Mouse (Mus musculus) embryo, embryonic 11 days (tissue): ENCODE data around the gene Pld4.

Experiments
- DNase-seq: peaks from one replicate; pipeline ENCODE4 v3.0.0-alpha.2; 2015

Gene Pld4

GRCm38 (mm10) chr12:112768166-112768565 is 7.7 kb downstream of the Pld4 start:
- DNase-seq = no peak

DNA sequence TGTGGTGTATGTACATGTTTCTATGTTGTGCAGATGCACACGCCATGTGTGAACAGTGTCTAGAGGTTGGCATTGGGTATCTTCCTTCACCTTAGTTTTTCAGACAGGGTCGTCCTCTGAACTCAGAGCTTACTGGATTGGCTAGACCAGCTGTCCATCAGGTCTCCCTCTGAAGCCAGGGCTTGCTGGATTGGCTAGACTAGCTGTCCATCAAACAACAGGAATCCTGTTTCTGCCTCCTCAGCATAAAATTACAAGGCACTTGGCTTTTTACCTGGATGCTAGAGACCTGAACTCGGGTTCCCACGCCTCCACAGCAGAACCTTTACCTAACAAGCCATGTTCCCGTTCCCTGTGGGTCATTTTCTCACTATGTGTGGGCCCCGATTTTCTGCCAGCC is 8.6 kb downstream of the Pld4 start:
- peak; percentile 37 for DNase-seq

DNA sequence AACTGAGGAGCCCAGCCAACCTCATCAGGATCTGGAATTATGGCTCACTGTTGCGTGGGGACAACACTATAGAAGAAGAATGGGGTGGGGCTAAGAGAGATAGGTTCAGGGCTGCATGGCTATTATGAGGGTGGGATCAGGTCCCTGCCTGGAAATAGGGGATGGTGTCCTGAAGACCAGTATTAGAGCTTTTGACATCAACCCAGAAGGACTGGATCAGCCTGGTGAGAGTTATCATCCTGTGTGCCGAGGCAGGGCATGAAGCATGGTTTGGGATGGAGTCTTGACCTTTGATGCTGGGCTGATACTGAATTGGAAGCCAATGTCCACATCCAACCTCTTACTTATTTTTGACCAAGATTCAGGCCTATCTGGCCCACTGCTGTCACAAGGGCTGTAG is 9.3 kb downstream of the Pld4 start:
- DNase-seq = no peak

- DNase-seq = no peak
Observed at GRCm38 (mm10) chr12:112770396-112770795, 9.9 kb downstream of the Pld4 start.

DNA sequence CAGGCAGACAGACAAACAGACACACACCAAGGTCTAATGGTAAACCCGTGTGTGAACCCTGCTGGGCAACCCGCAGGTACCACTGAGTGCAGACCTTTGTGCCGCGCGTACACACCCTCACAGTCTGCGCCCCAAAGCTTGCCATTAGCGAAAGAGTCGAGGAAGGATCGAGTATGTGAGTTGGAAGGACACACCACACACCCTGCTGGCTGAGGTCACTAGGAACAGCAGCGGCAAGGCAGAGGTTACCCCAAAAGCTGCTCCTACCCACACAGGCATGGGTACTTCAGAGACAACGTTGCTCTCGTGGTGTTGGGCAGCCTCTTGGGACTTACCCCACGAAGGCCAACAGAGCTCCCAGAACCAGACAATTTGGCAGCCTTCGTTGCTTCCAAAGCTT is 11.9 kb downstream of the Pld4 start:
- DNase-seq = no peak

DNA sequence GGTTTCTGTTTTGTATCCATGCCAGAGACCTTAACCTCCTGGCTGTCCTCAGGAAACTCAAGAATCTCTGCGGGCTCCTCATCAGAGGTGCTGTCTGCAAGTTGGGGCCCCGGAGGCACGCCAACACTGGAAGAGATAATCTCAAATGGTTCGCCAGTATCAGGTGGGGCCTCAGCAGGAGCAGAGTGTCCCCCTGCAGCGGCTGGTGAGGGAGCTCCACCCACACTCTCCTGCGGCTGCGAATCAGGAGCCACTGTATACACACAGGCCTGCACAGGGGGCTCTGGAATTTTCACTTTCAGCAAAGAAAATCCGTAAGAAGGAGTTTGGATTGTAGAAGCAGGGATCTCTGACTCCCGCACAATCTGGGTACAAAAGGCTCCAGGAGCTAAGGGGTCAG is 12.9 kb downstream of the Pld4 start:
- no peak for DNase-seq

DNA sequence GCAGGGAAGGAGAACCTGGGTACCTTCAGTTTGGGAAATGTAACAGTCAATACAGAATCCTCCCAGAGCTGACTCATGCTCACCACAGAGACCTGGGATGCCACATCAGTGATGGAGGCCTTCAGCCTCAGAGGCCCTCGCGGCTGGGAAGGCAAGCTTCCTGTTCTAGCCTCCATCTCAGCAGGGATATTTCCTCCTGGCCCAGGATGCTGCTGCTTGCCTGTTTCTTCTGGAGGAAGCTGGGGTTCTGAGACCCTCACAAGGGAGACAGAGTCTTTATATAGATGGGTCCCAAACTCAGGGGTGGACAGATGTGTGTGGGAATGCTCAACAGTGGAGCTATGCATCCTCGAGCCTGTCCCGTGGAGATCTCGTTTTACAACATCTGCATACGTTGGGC is 13.6 kb downstream of the Pld4 start:
- no peak for DNase-seq

DNA sequence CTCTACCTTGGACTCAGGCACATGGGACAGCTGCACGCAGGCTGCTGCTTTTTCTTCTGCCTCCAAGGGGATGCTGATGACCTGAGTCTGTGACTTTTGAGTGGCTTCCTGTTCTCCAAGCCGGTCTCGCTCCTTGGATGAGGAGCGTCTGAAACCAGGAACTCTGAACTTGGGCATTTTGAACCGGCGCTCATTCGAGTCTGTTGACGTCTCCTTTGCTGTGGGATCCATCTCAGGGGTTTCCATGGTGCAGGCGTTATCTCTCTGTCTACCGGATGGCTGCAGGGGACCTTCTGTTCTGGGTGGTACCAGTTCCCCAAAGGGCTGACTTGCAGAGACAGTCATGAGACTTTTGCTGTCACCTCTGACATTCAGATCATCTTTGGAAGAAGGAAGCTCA is 14.0 kb downstream of the Pld4 start:
- DNase-seq = no peak

DNA sequence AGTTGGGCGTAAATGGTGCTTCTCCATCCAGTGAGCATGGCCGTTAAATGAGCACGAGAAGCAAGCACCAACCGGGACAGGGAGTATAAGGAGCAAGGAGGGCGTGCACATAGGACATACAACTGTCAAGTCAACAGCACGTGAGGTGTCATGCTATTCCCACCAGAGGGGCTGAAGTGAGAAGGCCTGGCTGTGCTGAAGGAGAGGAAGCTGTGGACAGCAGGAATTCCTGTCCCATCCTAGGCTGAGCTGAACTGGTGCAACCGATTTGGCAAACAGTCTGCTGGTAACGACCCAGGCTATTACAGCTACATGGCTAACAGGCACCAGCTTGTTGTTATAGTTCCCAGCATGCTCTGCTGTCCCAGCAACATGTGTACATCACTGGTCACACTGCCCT is 30.6 kb downstream of the Pld4 start:
- no peak for DNase-seq

DNA sequence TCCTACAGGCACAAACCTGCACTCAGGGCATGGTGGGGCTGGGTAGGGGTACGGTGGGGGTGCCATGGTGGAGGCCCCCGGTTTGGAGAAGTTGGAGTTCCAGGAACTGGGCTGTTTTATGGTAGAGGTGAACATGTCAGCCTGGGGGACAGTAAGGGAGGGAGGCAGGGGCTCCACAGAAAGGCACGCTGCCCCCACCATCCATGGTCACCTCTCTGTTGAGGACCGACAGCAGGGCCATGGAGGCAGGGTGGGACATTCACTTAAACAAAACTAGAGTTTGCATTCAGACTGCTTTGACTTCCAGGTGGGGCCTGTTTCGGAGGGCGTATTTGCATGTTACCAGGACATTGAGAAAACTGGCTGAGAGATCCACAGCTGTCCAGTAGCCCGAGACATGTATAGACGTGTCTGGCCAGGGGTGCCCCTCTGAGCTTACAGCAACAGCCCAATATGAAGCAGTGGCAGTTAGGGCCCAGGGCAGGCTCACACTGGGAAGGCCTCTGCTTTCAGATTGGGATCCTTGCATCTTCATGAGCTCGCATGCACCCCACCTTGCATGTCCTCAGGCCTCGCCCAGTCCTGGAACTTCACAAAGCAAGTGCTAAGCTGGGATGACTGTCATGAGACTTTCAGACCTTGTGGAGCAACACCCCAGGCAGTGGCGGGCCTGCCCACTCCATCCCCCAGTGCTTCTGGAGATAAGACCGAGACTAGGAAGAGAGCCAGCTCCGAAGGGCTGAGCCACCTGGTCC is 33.3 kb downstream of the Pld4 start:
- DNase-seq = no peak

DNA sequence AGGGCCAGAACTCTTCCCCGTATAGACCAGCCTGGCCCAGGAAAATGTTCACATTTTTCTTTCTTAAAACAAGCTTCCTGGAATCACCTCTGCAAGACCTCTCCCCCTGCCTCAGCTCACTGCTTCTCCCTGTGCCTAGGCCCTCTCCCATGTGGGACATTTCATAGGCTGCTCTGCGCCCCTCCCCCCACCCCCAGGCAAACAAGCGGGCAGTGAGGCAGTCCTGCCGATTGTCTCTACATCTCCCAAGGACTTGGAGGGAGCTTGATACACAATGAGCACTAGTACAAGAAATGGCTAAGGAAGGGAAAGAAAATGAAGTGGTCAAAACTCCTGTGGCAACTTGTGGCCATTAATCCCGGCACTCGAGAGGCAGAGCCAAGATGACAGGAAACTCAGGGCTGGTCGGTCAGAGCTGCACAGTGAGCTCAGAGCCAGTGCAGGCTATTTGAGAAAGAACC is 33.9 kb downstream of the Pld4 start:
- DNase-seq = no peak

- DNase-seq = no peak
Observed at GRCm38 (mm10) chr12:112794998-112795397, 34.5 kb downstream of the Pld4 start.

GRCm38 (mm10) chr12:112795466-112796104 is 35.1 kb downstream of the Pld4 start:
- no peak for DNase-seq

DNA sequence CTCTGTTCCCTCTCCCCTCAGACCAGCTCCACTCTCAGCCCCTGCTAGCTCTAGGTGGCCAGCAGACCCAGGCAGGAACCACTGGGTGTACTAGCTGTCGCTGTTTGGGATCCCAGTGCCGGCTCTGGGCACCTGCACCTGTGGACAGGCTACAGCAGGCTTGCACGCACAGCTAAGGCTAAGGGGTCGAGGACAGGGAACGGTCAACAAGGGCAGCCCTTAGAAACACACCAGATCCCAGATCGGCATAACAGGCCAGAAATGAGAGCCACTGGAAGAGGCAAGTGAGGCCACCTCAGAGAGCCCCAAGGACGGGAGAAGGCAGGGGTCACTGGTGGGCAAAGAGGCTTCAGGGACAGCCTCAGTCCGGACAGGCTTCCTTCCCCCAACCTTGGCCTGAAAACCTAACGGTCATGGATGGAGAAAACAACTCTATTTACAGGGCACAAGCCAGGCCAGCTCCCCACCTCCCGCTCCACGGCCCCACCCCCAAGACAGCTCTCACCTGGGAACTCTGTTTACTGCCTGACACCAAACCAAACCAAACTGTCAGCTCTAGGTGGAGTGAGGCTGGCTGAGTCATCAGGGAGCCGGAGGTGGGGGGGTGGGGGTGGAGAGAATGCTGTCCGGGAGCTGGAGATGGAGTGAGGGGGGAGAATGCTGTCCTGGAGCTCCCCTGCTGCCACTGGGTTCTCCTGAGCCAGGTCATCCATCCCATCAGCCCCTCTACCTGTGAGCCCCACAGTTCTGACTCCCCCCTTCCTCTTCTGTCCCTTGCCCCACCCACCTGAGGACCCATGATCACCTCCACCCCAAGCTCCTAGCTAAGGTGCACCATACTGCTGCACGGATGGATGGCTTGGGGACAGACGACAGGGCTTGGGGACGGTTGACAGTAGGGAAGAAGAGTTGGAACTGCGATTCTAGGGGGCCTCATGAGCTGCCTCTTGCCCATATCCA is 36.4 kb downstream of the Pld4 start:
- no peak for DNase-seq

GRCm38 (mm10) chr12:112797672-112798331 is 37.3 kb downstream of the Pld4 start:
- DNase-seq = no peak

DNA sequence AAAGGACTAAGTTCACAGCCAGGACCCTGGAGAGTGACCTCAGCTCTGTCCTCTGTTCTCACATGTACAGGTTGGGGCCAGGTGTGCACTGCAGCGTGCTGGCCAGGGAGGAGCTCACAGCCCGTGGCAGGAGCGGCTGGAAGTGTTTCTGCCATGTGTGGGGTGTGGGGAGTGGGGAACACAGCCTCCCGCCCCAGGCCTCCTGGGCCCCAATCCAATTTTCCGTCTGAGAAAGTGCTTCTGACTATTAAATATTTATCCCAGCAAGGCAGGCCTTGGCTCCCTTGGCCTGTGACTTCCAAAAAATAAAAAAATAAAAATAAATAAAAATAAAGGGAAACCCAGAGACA is 37.9 kb downstream of the Pld4 start:
- DNase-seq = no peak

DNA sequence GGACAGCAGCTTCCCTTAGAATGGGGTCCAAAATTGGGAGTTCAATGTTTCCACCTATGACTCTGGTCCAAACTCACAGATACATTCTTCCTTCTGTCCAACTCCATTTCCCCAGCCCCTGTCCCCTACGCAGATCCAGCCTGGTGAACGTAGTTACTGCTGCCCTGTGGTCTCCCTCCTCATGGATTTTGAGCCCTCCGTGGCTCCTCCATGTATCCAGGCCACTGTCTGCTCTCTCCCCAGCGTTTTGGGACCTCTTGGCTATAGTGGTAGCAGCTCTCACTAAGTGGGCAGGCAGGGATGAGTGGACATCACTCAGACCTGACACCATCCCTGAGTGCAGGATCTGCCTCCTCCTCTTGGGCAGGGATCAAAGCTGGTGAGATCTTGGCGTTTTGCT is 38.3 kb downstream of the Pld4 start:
- no peak for DNase-seq

DNA sequence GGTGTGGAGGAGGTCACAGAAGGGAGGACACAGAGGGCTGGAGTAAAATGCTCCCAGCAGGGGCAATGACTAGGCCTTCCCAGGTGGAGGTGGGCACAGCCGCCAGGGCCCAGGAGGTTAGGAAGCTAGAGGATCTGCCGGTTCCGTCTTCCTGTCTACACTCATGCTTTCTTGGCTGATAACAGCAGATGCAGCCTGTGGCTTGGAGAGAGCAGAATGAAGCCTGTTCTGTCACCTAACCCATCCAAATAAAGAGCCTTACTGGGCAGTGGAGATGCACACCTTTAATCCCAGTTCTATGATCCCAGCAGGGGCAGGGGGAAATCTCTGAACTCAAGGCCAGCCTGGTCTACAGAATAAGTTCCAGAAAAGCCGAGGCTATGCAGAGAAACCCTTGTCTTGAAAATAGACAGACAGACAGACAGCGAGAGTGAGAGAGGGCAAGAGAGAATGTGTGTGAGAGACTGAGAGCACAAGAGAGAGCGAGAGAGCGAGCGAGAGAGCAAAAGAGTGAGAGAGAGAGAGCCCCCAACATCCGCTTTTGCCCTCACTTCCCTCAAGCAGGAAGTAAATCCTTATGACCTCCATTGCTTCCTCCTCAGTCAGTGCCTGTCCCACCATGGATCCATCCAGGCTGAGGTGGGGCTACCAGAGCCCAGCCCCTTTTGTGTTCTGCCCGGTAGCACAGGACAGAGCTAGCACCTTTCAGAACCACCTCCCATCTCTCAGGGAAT is 38.9 kb downstream of the Pld4 start:
- no peak for DNase-seq

DNA sequence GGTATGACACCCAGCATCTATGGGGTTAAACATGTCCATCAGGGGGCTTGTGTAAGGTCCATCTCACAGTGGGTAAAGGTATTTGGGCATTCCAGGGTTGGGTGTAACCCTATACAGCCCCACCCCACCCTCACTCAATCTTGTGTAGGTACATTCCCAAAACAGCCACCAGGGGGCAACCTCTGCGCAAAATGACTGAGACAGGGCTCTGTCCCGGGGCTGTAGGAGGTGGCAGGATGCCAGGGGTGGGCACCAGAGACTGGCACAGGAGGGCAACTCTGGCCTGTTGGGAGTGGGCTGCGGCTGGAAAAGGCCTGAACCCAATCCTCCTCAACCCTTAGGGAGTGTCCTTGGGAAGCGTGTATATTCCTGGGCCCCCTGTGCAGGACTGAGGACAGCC is 40.0 kb downstream of the Pld4 start:
- peak; percentile 77 for DNase-seq

- peak; percentile 88 for DNase-seq
Observed at GRCm38 (mm10) chr12:112801864-112802846, 41.7 kb downstream of the Pld4 start, which contains the start of gene Ahnak2. Gene Ahnak2, minus strand, starts transcription at chr12:112802657.

DNA sequence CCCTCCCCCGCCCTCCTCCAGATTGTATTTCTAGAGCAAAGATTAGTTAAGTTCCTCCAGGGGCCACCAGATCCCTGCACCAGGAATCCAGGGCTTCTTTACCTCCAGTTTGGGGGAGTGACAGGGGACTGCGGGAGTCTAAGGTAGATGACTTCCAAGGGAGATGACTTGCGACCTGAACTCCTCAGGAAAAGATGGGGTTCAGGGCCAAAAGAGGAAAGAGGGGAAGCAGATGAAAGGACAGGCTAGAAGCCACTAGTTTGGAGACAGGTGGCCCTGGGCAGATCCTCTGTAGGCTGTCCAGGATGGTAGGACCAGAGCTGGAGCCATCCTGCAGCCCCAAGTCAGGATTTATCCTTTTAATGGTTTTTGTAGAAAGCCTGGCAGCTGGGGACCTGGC is 42.5 kb downstream of the Pld4 start:
- no peak for DNase-seq
